Mouse (Mus musculus): ENCODE results near the gene Npr1. TPM values are rescaled to one million over a fixed set of nuclear protein-coding genes. Genes with fewer than 3 reads are reported as not detected.

Npr1 gene
- polyA plus RNA-seq, 1 experiment from 2014 or later, result 5.0 TPM

DNA sequence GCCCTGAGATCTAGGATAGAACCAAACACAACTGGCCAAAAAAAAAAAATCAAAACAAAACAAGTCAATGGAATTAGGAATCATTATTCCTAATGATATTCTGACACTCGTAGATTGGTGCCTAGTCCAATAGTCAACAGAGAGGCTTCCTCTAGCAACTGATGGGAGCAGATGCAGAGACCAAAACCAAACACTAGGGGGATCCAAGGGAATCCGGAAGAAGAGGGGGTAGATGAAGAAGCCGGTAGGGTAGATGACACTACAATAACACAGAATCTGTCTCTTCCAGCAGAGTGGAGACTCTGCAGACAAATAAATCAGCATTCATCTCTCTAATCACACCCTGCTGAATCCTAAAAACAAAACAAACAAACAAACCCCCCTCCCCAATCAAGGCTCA, 6.5 kb upstream of the Npr1 start:
- H3K36me3 ChIP-seq, result no peaks in the 10 kb centered on the region
- 38% methylated on average over 3 of the region's 3 CpGs for WGBS
- 0 out of 2 replicates have a peak, but pooled peaks cover 4% of the 10 kb centered on the region for H3K4me1 ChIP-seq
- H3K4me3 ChIP-seq, result no peak overlapping the region
- H3K9ac ChIP-seq, result no peak overlapping the region
- no peaks in the 10 kb centered on the region for H3K27me3 ChIP-seq
- no peak for ATAC-seq (ENCODE audit: insufficient number of reproducible peaks, insufficient read depth, low FRiP score, low TSS enrichment)
- no peak overlapping the region for H3K4me2 ChIP-seq (replicated peaks)
- no peaks in the 10 kb centered on the region for H3K9me3 ChIP-seq
- no peak overlapping the region for H3K27ac ChIP-seq

DNA sequence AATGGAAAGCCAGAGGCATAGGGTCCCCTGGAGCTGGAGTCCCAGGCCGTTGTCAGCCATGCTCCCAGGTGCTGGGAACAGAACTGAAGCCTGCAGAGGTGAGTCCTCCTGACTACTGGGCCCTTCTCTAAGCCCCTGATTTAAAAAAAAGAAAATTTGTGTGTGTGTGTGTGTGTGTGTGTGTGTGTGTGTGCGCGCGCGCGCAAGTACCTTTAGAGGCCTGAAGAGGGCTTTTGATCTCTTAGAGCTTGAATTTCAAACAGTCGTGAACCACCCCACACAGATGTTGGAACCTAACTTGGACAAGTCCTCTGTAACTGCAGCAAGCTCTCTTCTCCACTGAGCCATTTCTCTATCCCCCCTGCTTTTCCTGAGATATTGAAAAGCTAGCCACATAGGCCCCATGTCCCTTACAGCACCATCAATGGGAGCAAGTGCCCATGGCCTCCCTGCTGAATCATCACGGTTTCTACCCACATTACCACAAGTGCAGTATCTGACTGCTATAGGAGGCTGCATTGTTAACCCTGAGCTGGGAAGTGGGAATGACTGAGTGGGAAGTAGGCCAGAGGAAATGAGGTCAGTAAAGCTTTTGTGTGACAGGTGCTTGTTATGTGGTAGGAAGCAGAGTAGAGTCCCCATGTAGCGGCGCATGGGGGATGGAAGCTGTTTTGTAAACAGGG, 2.1 kb upstream of the Npr1 start:
- H3K4me2 ChIP-seq (replicated peaks), result no peak overlapping the region
- no peak for ATAC-seq (ENCODE audit: insufficient number of reproducible peaks, insufficient read depth, low FRiP score, low TSS enrichment)
- no peaks in the 10 kb centered on the region; the same call in 1 of the 2 replicates for H3K4me1 ChIP-seq
- no peaks in the 10 kb centered on the region for H3K9me3 ChIP-seq
- no peak overlapping the region for H3K4me3 ChIP-seq
- H3K27me3 ChIP-seq, result peaks cover 34% of the 10 kb centered on the region
- H3K36me3 ChIP-seq, result no peaks in the 10 kb centered on the region
- H3K9ac ChIP-seq, result no peak overlapping the region
- H3K27ac ChIP-seq, result no peak overlapping the region
- 94% methylated on average over 10 of the region's 10 CpGs for WGBS

DNA sequence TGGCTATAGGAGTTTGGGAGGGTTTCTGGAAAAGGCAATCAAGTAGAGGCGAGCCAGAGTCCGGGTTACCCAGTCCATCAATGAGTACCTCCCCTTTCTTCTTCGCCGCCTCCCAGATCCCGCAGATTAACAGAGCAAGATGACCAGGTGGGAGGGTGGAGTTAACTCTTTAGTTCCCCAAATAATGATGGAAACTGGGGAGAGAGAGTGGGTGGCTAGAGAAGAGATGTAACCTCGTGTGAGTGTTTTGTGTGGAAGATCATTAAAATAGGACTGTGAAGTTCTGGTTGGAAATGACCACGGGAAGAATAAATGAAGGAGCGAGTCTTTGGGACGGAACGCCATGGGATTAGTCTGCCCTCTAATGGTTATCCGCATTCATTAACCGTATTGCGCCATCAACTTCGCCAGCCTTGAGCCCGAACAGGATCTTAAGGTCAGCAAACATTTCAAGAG, 673 bp upstream of the Npr1 start:
- under 1% methylated on average over 15 of the region's 15 CpGs for WGBS
- Histone ChIP-seq H3K27ac (no peak overlapping the region), H3K36me3 (no peaks in the 10 kb centered on the region), H3K9me3 (no peaks in the 10 kb centered on the region), H3K4me2 (replicated peaks) (peak overlapping the region; percentile 75), H3K9ac (peak overlapping the region; percentile 24), H3K4me3 (peak overlapping the region; percentile 48), H3K4me1 (no peaks in the 10 kb centered on the region; the same call in 1 of the 2 replicates), H3K27me3 (peaks cover 46% of the 10 kb centered on the region)
- no peak for ATAC-seq (ENCODE audit: insufficient number of reproducible peaks, insufficient read depth, low FRiP score, low TSS enrichment)

DNA sequence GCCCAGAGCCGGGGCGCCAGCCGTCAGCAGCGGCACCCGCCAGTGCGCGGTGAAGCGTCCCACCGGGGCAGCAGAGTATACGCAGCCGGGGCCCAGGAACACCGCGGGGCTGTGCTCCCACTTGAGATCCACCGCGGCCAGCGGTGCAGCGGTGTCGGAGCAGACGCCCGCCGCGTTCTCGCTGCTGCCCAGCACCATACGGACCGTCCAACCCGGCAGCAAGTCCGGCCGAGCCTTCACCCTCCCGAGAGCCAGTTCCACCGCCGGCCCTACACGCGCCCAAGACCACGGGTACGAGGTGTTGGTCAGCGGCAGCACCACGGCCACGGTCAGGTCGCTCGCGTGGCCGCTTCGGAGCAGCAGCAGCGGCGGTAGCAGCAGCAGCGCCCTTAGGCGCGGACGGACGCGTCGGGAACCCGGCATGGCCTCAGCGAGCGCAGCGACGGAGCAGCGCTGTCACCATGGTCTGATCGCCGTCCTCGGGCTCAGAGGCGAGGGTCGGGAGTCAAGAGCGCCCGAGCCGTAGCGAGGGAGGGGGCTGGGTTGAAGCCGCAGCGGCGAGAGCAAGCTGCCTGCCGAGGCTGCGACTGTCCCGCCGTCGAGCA, 483 bp downstream of the Npr1 start:
- peak; percentile 37; the same call in 1 of the 2 replicates for ATAC-seq (ENCODE audit: insufficient number of reproducible peaks, insufficient read depth, low FRiP score, low TSS enrichment)
- Histone ChIP-seq H3K36me3 (no peaks in the 10 kb centered on the region), H3K27ac (no peak overlapping the region), H3K27me3 (peaks cover 46% of the 10 kb centered on the region), H3K4me3 (peak overlapping the region; percentile 48), H3K4me2 (replicated peaks) (peak overlapping the region; percentile 75), H3K9me3 (no peaks in the 10 kb centered on the region), H3K9ac (peak overlapping the region; percentile 24), H3K4me1 (no peaks in the 10 kb centered on the region; the same call in 1 of the 2 replicates)
- 1% methylated on average over 75 of the region's 75 CpGs for WGBS

DNA sequence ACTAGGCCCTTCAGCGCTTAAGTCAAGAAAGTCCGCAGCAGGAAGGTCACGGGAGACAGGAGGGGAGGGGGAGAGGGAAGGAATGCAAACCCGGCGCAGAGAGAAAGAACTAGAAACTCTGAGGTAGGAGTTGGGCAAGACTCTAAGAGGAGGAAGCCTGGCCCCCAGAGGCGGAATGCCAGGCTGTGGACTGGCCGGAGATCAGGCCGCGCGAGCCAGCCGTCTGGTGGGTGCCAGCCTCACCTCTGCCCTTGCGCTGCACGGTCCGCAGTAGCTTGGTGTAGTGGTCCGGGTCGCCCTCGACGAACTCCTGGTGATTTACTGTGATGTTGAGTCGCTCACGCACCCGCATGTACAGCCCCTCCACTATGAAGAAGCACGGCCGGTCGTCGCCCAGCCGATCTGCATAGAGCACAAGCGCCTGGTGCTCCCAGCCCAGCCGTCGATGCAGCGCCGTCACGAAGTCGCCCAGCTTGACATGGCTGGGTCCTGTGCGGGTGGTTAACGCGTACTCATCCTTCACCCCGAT, 1.1 kb downstream of the Npr1 start:
- H3K4me2 ChIP-seq (replicated peaks), result peak overlapping the region; percentile 75
- 9% methylated on average over 37 of the region's 37 CpGs for WGBS
- no peak overlapping the region for H3K27ac ChIP-seq
- no peaks in the 10 kb centered on the region for H3K36me3 ChIP-seq
- peak overlapping the region; percentile 24; the same call in 1 of the 2 replicates for H3K9ac ChIP-seq
- no peaks in the 10 kb centered on the region; the same call in 1 of the 2 replicates for H3K4me1 ChIP-seq
- H3K27me3 ChIP-seq, result peaks cover 46% of the 10 kb centered on the region
- H3K9me3 ChIP-seq, result no peaks in the 10 kb centered on the region
- ATAC-seq (ENCODE audit: insufficient number of reproducible peaks, insufficient read depth, low FRiP score, low TSS enrichment), result no peak
- H3K4me3 ChIP-seq, result peak overlapping the region; percentile 48

DNA sequence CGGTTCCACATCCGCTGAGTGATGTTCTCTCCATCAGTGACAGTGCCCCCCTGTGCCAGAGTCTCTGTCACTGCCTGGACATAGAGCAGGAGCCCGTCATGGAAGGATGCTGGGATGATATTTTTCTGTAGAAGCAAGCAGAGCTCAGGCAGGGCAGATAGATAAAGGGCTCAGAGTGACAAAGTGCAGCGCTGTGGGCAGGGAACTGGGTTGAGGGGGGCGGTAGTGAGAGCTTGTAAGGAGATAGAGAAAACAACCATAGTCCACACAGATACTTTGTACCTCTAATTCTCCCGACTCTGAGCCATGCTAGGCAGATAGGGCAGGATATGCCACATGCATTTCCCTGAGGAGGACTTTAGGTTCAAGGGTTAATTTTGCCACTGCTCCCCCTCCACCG, 3.1 kb downstream of the Npr1 start:
- ATAC-seq (ENCODE audit: insufficient number of reproducible peaks, insufficient read depth, low FRiP score, low TSS enrichment), result no peak
- peaks cover 46% of the 10 kb centered on the region for H3K27me3 ChIP-seq
- H3K9ac ChIP-seq, result no peak overlapping the region

DNA sequence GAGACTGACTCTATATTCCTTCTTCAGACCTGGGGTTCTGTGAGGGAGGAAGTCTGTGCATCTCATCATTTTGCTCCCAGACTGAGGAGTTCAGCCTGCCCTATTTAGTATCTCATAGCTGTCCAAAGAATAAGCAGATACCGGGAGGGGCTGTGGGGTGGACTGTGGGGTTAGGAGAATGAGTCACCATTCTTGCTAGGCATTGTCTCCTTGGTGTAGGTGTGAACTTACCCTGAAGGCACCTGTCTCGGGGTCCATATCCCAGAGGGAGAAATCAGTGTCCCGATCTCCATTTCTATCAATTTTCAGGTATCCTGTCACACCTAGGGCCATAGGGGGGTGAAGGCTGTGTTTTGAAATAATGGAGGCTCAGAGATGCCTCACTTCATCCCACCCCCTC, 3.7 kb downstream of the Npr1 start:
- WGBS, result 88% methylated on average over 3 of the region's 3 CpGs
- H3K27ac ChIP-seq, result no peak overlapping the region
- no peak for ATAC-seq (ENCODE audit: insufficient number of reproducible peaks, insufficient read depth, low FRiP score, low TSS enrichment)

More for the DNA sequence above, 3.1 kb downstream of the Npr1 start:
- Histone ChIP-seq H3K27ac (no peak overlapping the region), H3K36me3 (no peaks in the 10 kb centered on the region), H3K9me3 (no peaks in the 10 kb centered on the region), H3K4me1 (no peaks in the 10 kb centered on the region; the same call in 1 of the 2 replicates), H3K4me3 (no peak overlapping the region), H3K4me2 (replicated peaks) (no peak overlapping the region)
- WGBS, result 28% methylated on average over 7 of the region's 7 CpGs

DNA sequence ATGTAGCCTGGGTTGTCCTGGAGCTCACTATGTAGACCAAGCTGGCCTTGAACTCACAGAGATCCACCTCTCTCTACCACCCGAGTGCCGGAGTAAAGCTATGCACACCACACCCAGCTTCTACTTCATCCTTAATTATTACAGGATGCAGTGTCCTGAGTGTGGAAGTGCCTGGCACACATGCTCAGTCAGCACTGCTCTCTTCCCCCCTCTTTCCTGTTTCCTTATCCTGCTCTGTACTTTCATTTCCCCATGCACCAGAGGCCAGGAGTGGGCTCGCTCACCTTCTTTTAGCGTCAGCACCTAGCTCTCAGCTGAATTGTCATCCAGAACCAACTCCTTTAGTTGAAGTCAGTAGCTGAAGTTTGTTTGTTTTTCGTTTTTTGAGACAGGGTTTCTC, 5.4 kb downstream of the Npr1 start:
- 60% methylated on average over 5 of the region's 5 CpGs for WGBS
- H3K4me1 ChIP-seq, result no peaks in the 10 kb centered on the region
- peaks cover 38% of the 10 kb centered on the region for H3K27me3 ChIP-seq
- H3K36me3 ChIP-seq, result no peaks in the 10 kb centered on the region
- H3K9ac ChIP-seq, result no peak overlapping the region
- no peak overlapping the region for H3K27ac ChIP-seq
- no peaks in the 10 kb centered on the region for H3K9me3 ChIP-seq
- H3K4me2 ChIP-seq (replicated peaks), result no peak overlapping the region
- H3K4me3 ChIP-seq, result no peak overlapping the region
- no peak for ATAC-seq (ENCODE audit: insufficient number of reproducible peaks, insufficient read depth, low FRiP score, low TSS enrichment)

More for the DNA sequence above, 3.7 kb downstream of the Npr1 start:
- Histone ChIP-seq H3K36me3 (no peaks in the 10 kb centered on the region), H3K4me2 (replicated peaks) (no peak overlapping the region), H3K9me3 (no peaks in the 10 kb centered on the region), H3K27me3 (peaks cover 46% of the 10 kb centered on the region), H3K4me1 (no peaks in the 10 kb centered on the region; the same call in 1 of the 2 replicates), H3K9ac (no peak overlapping the region), H3K4me3 (no peak overlapping the region)

DNA sequence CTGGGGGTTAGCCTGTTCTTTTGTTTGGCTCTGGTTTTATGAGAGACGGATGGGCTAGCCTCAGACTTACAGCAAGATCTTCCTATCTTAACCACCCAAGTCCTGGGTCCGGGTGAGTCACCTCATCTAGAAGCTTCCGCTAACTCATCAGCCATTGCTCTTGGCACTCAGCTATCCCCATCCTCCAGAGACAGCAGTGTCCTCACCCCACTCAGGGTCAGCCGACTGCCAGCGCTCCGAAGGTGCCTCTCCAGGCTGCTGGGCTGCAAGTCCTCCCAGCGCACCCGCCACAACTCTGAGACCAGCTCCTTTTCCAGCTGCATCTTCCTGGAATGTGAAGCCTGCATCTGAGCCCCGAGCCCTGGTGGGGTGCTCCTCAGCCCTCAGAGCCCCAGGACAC, 5.9 kb downstream of the Npr1 start:
- H3K36me3 ChIP-seq, result no peaks in the 10 kb centered on the region
- no peak overlapping the region for H3K4me3 ChIP-seq
- 84% methylated on average over 9 of the region's 9 CpGs for WGBS
- H3K4me1 ChIP-seq, result no peaks in the 10 kb centered on the region
- H3K27ac ChIP-seq, result no peak overlapping the region
- ATAC-seq (ENCODE audit: insufficient number of reproducible peaks, insufficient read depth, low FRiP score, low TSS enrichment), result no peak
- H3K27me3 ChIP-seq, result peaks cover 32% of the 10 kb centered on the region
- H3K9me3 ChIP-seq, result no peaks in the 10 kb centered on the region
- no peak overlapping the region for H3K4me2 ChIP-seq (replicated peaks)
- no peak overlapping the region for H3K9ac ChIP-seq

DNA sequence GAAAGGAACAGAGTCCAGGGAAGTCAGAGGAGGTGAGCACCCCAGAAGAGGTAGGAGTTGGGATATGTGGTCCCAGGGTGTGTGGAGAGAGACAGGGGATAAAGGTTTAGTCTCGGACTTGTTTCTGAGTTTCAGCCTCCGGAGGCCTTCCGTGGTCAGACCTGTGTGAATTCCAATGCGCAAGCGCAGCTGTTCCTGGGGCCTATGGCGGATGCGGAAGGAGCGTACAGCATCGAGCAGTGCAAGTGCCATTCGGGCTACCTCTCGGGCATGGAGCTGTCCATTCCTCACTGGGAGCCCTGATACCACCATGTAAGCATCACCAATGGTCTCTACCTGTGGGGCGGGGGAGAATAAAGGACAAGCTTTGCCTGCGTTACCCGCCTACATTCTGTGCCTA, 10.7 kb downstream of the Npr1 start:
- no peaks in the 10 kb centered on the region for H3K9me3 ChIP-seq
- H3K4me1 ChIP-seq, result 0 out of 2 replicates have a peak, but pooled peaks cover 5% of the 10 kb centered on the region
- H3K4me2 ChIP-seq (replicated peaks), result no peak overlapping the region
- ATAC-seq (ENCODE audit: insufficient number of reproducible peaks, insufficient read depth, low FRiP score, low TSS enrichment), result no peak
- H3K27me3 ChIP-seq, result no peaks in the 10 kb centered on the region
- no peaks in the 10 kb centered on the region for H3K36me3 ChIP-seq
- 86% methylated on average over 14 of the region's 14 CpGs for WGBS
- no peak overlapping the region for H3K4me3 ChIP-seq
- H3K27ac ChIP-seq, result no peak overlapping the region
- H3K9ac ChIP-seq, result no peak overlapping the region

DNA sequence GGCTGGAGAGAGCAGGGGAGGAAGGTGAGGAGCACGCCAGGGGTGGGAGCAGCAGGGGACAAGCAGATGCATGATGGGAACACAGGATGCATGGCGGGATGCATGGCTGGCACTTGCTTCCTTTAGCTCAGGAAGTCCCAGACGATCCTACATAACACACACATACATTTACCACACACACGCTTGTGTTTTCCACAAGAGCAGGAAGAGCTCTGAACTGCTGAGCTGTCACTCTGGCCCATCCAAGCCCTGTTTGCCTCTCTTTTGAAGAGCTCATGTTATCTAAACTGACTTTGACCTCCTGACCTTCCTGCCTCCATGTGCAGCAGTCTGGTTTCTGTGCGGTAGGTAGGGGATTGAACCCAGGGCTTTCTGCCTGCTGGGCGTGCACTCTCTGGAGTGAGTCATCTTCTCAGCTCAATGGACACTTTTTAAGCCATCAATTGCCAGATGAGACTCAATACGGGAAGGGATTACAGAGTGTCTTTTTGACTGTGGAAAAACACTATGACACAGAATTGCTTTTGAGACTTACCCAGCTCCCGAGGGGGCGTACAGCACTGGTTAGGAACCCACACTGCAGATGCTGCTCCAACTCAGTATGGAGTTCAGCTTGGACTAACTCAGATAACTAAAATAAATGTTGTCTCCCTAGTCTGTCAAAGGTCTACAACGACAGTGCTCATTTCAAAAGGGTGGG, 14.1 kb downstream of the Npr1 start:
- H3K4me3 ChIP-seq, result no peak overlapping the region
- no peaks in the 10 kb centered on the region for H3K9me3 ChIP-seq
- H3K4me1 ChIP-seq, result peaks cover 8% of the 10 kb centered on the region; the same call in 1 of the 2 replicates
- no peak overlapping the region for H3K27ac ChIP-seq
- H3K4me2 ChIP-seq (replicated peaks), result no peak overlapping the region
- no peak for ATAC-seq (ENCODE audit: insufficient number of reproducible peaks, insufficient read depth, low FRiP score, low TSS enrichment)
- H3K36me3 ChIP-seq, result no peaks in the 10 kb centered on the region
- WGBS, result 54% methylated on average over 10 of the region's 10 CpGs
- no peaks in the 10 kb centered on the region for H3K27me3 ChIP-seq
- no peak overlapping the region for H3K9ac ChIP-seq
